Comparison of ENCODE assay signal across 8 mouse cellular contexts in genomic region chrX:35888087-35888895, GRCm38 (mm10). TPM values are rescaled to one million over a fixed set of nuclear protein-coding genes. Genes with fewer than 3 reads are reported as not detected.
DNase-seq lines count a peak whose midpoint lies in the region; ATAC-seq lines count a peak whose summit lies in the region.

Dock11 (plus strand) TSS chrX:35888832.

- H3K79me2 ChIP-seq in macrophage (ENCODE audit: inconsistent target), result peaks cover 43% of the 10 kb centered on the region

- H3K4me1 ChIP-seq in hindbrain, embryonic 15.5 days (replicated peaks), result peaks cover 4% of the 10 kb centered on the region; the same call in 1 of the 2 replicates

- no peaks in the 10 kb centered on the region for H3K36me3 ChIP-seq in hindbrain, embryonic 15.5 days
- no peaks in the 10 kb centered on the region for H3K36me3 ChIP-seq in macrophage (ENCODE audit: inconsistent target)

- no peaks in the 10 kb centered on the region for H3K27me3 ChIP-seq in hindbrain, embryonic 15.5 days

- peak within 1 kb of the TSS; percentile 63 for H3K4me3 ChIP-seq in hindbrain, embryonic 15.5 days
- peak within 1 kb of the TSS; percentile 58 for H3K4me3 ChIP-seq in macrophage (ENCODE audit: inconsistent target)

- DNase-seq in WW6 (ENCODE audit: low read depth, low spot score), result peak; percentile 48
- DNase-seq in cerebellum, postnatal 4 days (ENCODE audit: low spot score in 2 of 2), result peak; percentile 26 to 47
- DNase-seq in gastrocnemius, adult 18-20 months (ENCODE audit: low spot score), result peak; percentile 58
- peak; percentile 1 to 20 for DNase-seq in left cerebral cortex, adult 8-10 months (ENCODE audit: low spot score in 2 of 2)
- peak; percentile 17 for DNase-seq in retina, postnatal 7 days (ENCODE audit: low read depth, low spot score)
- peak; percentile 29 for DNase-seq in urinary bladder, adult 2 months (ENCODE audit: low spot score)

- H3K9ac ChIP-seq in hindbrain, embryonic 15.5 days, result peak within 1 kb of the TSS; percentile 55

- peak within 1 kb of the TSS; percentile 63 for H3K4me2 ChIP-seq in hindbrain, embryonic 15.5 days

- H3K9me3 ChIP-seq in hindbrain, embryonic 15.5 days, result no peaks in the 10 kb centered on the region

- WGBS in hindbrain, embryonic 15.5 days, result 17% methylated on average over 32 of the region's 38 CpGs
- 30% methylated on average over 11 of the region's 38 CpGs for WGBS in macrophage (ENCODE audit: missing documents)

- peak within 1 kb of the TSS; percentile 81 for H3K27ac ChIP-seq in hindbrain, embryonic 15.5 days (replicated peaks)
- H3K27ac ChIP-seq in macrophage, result peak within 1 kb of the TSS; percentile 44

- ATAC-seq in hindbrain, embryonic 15.5 days (ENCODE audit: low FRiP score, low read depth), result peak; percentile 81

RNA-seq across cellular contexts. Expression of gene Dock11, which starts in this region (rescaled TPM):
- 1 to 10 TPM; 2.8 to 3.1 TPM for total RNA-seq in gastrocnemius, adult 18-20 months (2021)
- polyA plus RNA-seq in hindbrain, embryonic 15.5 days (2015; fragmentation: Nextera tagmentation; extraction: Ambion mirVana), result 11.2 and 12.4 TPM in 2 replicates
- total RNA-seq in left cerebral cortex, adult 8-10 months (2022), result 1 to 10 TPM; 6.9 to 7.9 (median 7.3) TPM
- 100 to 1,000 TPM in 5 of 26 experiments, 10 to 100 TPM in 21; 56.1 to 187 (median 90.7) TPM for total RNA-seq in macrophage (2018; cell fraction: chromatin; rRNA removed)
- 10 to 100 TPM; 37.4 to 55.8 (median 44.9) TPM for total RNA-seq in macrophage (2018; cell fraction: cytosol; rRNA removed)
- total RNA-seq in macrophage (2018; cell fraction: nucleus; rRNA removed), result 100 to 1,000 TPM in 1 of 26 experiments, 10 to 100 TPM in 25; 45.1 to 131 (median 66.9) TPM
- polyA plus RNA-seq in macrophage (2018), result 33.5 to 49.2 TPM (median 37.8 TPM) in 3 replicates
- polyA plus RNA-seq in urinary bladder, adult 2 months (2012; rRNA removed), result 4.2 and 4.6 TPM in 2 replicates

Comparison
In these comparisons a context has a peak if more than half of its experiments do, and no peak if none do; other contexts are left out.
1. Peak in every context shown above with its lines: DNase-seq, ATAC-seq, H3K4me3 ChIP-seq and H3K27ac ChIP-seq.